Comparison of ENCODE assay signal across 10 mouse cellular contexts in the genomic region with DNA sequence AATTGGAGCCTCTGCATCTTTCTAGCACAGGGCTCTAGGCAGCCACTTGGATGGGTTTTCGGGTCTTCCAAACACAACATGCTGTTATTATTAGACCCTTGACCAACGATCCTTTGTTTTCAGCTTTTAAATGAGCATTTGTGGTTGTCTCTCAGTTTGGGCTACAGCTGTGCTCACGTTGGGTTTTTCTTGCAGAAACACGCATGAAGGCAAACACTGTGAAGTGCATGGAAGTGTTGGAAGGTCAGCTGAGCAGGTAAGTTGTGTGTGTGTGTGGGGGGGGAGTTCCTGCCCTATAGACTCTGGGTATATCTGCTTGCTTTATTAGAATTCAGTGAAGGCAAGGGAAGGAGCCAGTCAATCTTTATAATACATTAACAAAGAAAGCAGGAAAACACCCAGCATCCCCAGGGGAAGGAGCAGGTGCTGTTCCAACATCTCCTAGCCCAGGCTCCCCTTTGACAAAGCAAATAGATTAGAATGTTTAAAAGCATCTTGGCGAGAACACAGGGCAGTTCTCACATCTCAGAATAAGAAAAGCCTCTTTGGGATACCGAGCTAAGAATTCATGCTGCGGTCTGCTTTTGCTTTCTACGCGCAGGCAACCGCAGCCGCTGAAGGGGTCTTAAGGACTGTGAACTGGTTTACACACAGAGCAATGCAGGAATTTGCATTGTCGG.
DNase-seq lines count a peak whose midpoint lies in the region; ATAC-seq lines count a peak whose summit lies in the region.
"Had no signal": no experiment of that assay in that cellular context is flagged by ENCODE, and none has a peak within 500 bp of the region (broad histone marks: within the 10 kb centered on the region; RNA-seq: fewer than 3 reads in every experiment).

No protein-coding gene starts in this region.

- H3K36me3 ChIP-seq in heart, embryonic 10.5 days: no peaks in the 10 kb centered on the region
- no peaks in the 10 kb centered on the region for H3K36me3 ChIP-seq in embryonic facial prominence, embryonic 13.5 days
- no peaks in the 10 kb centered on the region for H3K36me3 ChIP-seq in hindbrain, embryonic 14.5 days (replicated peaks; ENCODE audit: control insufficient read depth, insufficient read depth)
- H3K36me3 ChIP-seq in midbrain, embryonic 15.5 days (replicated peaks): no peaks in the 10 kb centered on the region
- H3K36me3 ChIP-seq in intestine, embryonic 15.5 days: no peaks in the 10 kb centered on the region

- H3K9me3 ChIP-seq in heart, embryonic 10.5 days: no peaks in the 10 kb centered on the region
- 0 out of 2 replicates have a peak, but pooled peaks cover 3% of the 10 kb centered on the region for H3K9me3 ChIP-seq in embryonic facial prominence, embryonic 13.5 days
- H3K9me3 ChIP-seq in hindbrain, embryonic 14.5 days (ENCODE audit: control insufficient read depth, low read length): no peaks in the 10 kb centered on the region
- no peaks in the 10 kb centered on the region for H3K9me3 ChIP-seq in midbrain, embryonic 15.5 days
- H3K9me3 ChIP-seq in intestine, embryonic 15.5 days: no peaks in the 10 kb centered on the region

- no peak for DNase-seq in heart, embryonic 10.5 days (ENCODE audit: low spot score)
- no peak for DNase-seq in heart, adult 9 months (ENCODE audit: low spot score in 2 of 2)
- peak; percentile 60 for DNase-seq in hindbrain, embryonic 14.5 days (ENCODE audit: low spot score)
- no peak for DNase-seq in adrenal gland, postnatal 14 days
- no peak for DNase-seq in testis, postnatal 14 days (ENCODE audit: low spot score)
- DNase-seq: cerebellum, postnatal 14 days; lung, adult 2 months had no signal

- peak overlapping the region; percentile 0; the same call in 1 of the 2 replicates for H3K27ac ChIP-seq in heart, embryonic 10.5 days
- peak overlapping the region; percentile 87 for H3K27ac ChIP-seq in embryonic facial prominence, embryonic 13.5 days
- H3K27ac ChIP-seq in hindbrain, embryonic 14.5 days: peak overlapping the region; percentile 79
- H3K27ac ChIP-seq in midbrain, embryonic 15.5 days: peak overlapping the region; percentile 78
- no peak overlapping the region for H3K27ac ChIP-seq in intestine, embryonic 15.5 days

- peaks cover 46% of the 10 kb centered on the region for H3K4me1 ChIP-seq in heart, embryonic 10.5 days
- H3K4me1 ChIP-seq in embryonic facial prominence, embryonic 13.5 days: peaks cover 44% of the 10 kb centered on the region
- H3K4me1 ChIP-seq in hindbrain, embryonic 14.5 days (replicated peaks; ENCODE audit: control insufficient read depth, insufficient read depth, low read length): peaks cover 21% of the 10 kb centered on the region
- peaks cover 26% of the 10 kb centered on the region for H3K4me1 ChIP-seq in midbrain, embryonic 15.5 days
- H3K4me1 ChIP-seq in intestine, embryonic 15.5 days (replicated peaks): peaks cover 2% of the 10 kb centered on the region

- H3K4me2 ChIP-seq in embryonic facial prominence, embryonic 13.5 days: peak overlapping the region; percentile 43
- peak overlapping the region; percentile 29 for H3K4me2 ChIP-seq in hindbrain, embryonic 14.5 days (replicated peaks)
- H3K4me2 ChIP-seq in midbrain, embryonic 15.5 days: peak overlapping the region; percentile 25
- H3K4me2 ChIP-seq in intestine, embryonic 15.5 days (replicated peaks): no peak overlapping the region

- WGBS in heart, embryonic 10.5 days: 52% methylated on average over 12 of the region's 12 CpGs
- WGBS in embryonic facial prominence, embryonic 13.5 days: 14% methylated on average over 12 of the region's 12 CpGs
- WGBS in hindbrain, embryonic 14.5 days: 14% methylated on average over 12 of the region's 12 CpGs
- WGBS in midbrain, embryonic 15.5 days: 9% methylated on average over 12 of the region's 12 CpGs
- WGBS in intestine, embryonic 15.5 days: 56% methylated on average over 12 of the region's 12 CpGs

- H3K9ac ChIP-seq in embryonic facial prominence, embryonic 13.5 days: no peak overlapping the region
- H3K9ac ChIP-seq in hindbrain, embryonic 14.5 days: peak overlapping the region; percentile 7; the same call in 1 of the 2 replicates
- H3K9ac ChIP-seq in midbrain, embryonic 15.5 days: no peak overlapping the region
- H3K9ac ChIP-seq in intestine, embryonic 15.5 days: no peak overlapping the region

- no peak overlapping the region for H3K4me3 ChIP-seq in heart, embryonic 10.5 days
- H3K4me3 ChIP-seq in embryonic facial prominence, embryonic 13.5 days: 0 out of 2 replicates have a peak overlapping the region, but pooled peaks have one; percentile 0
- H3K4me3 ChIP-seq in hindbrain, embryonic 14.5 days (replicated peaks; ENCODE audit: low read length): no peak overlapping the region
- H3K4me3 ChIP-seq in midbrain, embryonic 15.5 days: no peak overlapping the region
- H3K4me3 ChIP-seq in intestine, embryonic 15.5 days (replicated peaks): no peak overlapping the region

- no peaks in the 10 kb centered on the region; the same call in 1 of the 2 replicates for H3K27me3 ChIP-seq in heart, embryonic 10.5 days (ENCODE audit: insufficient read depth, poor library complexity, severe bottlenecking)
- peaks cover 7% of the 10 kb centered on the region for H3K27me3 ChIP-seq in embryonic facial prominence, embryonic 13.5 days
- H3K27me3 ChIP-seq in hindbrain, embryonic 14.5 days (ENCODE audit: control insufficient read depth, insufficient read depth, low read length): no peaks in the 10 kb centered on the region
- H3K27me3 ChIP-seq in midbrain, embryonic 15.5 days (replicated peaks): no peaks in the 10 kb centered on the region
- no peaks in the 10 kb centered on the region for H3K27me3 ChIP-seq in intestine, embryonic 15.5 days (replicated peaks)

- ATAC-seq in embryonic facial prominence, embryonic 13.5 days (ENCODE audit: insufficient number of reproducible peaks, insufficient read depth, low FRiP score, low TSS enrichment, low read depth): peak; percentile 58; the same call in 1 of the 2 replicates
- ATAC-seq in hindbrain, embryonic 14.5 days (ENCODE audit: low FRiP score): no peak
- ATAC-seq in midbrain, embryonic 15.5 days (replicated peaks): peak; percentile 52; the same call in 1 of the 2 replicates
- ATAC-seq in intestine, embryonic 15.5 days: no peak

Comparison
In these comparisons a context has a peak if more than half of its experiments do, and no peak if none do; other contexts are left out.
1. ATAC-seq: peak in embryonic facial prominence, embryonic 13.5 days (single experiment) and midbrain, embryonic 15.5 days (single experiment); none in hindbrain, embryonic 14.5 days (single experiment) and intestine, embryonic 15.5 days (single experiment).